Mouse (Mus musculus): ENCODE measurements around the gene Prkcz.

The Prkcz gene

DNA sequence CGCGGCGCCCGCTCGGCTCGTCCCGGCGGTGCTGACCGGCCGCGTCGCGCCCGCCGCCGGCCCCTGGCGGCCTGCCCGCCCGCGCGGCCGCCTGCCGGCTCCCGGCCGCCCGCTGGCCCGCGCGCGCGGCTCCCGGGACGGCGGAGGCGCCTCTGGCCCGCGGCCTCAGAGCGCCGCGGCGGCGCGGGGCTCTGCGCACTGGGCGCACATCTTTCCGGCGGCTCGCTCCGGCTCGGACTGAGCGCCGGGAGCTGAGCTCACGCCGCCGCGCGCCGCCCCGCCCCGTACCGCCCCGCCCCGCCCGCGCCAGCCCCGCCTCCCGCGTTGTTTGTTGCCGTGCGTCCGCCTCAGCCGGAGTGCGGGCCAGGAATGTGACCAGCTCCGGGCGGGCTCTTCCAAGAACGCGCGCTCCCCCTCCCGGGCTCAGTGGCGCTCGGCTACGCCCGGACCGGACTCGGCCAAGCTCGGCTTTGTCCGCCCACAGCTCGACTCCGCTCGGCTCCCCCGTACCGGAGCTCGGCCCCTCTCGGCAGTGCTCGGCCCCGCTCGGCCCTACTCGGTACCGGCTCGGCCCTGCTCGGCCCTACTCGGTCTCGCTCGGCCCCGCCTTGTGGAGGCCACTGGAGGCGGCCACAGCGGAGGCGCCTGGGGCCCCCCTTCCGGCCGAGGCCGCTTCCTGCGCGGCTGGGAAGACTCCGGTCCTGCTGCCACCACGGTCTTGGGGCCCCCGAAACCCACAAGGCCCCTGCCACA lies 138.1 kb downstream of the Prkcz start:
- intact Hi-C loops (cut with DNase I): loop anchor here (5.0 kb wide), 1 partner anchor 36 kb away; no protein-coding TSS in a partner anchor

DNA sequence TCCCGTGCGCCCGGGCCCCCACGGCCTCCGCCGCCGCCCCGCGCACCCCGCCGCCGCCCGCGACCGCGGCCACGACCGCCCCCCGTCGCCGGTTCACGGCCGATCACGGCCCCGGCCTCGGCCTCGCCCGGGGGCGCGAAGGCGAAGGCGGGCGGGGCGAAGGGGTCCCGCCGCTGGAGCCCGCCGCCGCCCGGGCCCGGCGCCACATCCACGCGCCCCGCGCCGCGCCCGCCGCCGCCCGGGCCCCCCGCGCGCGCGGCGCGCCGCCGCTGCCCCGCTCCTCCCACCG lies 138.7 kb downstream of the Prkcz start, which contains the start of gene Ski:
Ski (minus strand) TSS at position 41 of the 289 bp plus-strand sequence.
- intact Hi-C loops (cut with DNase I): loop anchor here (5.0 kb wide), 1 partner anchor 35 kb away; no protein-coding TSS in a partner anchor

GRCm38 (mm10) chr4:155221599-155222551 lies 139.3 kb downstream of the Prkcz start:
- intact Hi-C loops (cut with DNase I): loop anchor here (2.0 to 5.0 kb wide), 2 partner anchors 35 to 71 kb away; no protein-coding TSS in a partner anchor

DNA sequence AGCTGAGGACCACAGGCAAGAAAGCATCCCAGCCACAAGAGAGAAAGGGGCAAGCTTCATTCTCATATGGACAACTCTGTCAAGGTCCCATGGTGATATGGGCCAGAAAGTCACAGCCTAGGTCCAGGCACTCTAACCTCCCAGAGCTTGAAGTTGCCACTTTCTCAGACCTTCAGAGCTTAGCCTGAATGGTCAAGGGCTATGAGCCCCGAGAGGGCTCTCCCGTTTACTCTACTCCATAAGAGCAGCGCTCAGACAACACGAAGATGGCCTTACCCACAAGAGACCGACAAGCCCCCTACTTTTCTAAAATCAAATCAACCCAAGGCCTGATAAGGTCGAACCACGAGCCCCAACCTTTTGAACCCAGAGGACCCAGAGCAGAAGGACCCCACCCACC lies 140.1 kb downstream of the Prkcz start:
- intact Hi-C loops (cut with DNase I): loop anchor here (2.0 to 5.0 kb wide), 2 partner anchors 34 to 70 kb away; no protein-coding TSS in a partner anchor

GRCm38 (mm10) chr4:155220213-155221100 lies 140.7 kb downstream of the Prkcz start:
- intact Hi-C loops (cut with DNase I): loop anchor here (2.0 to 5.0 kb wide), 2 partner anchors 33 to 70 kb away; no protein-coding TSS in a partner anchor

DNA sequence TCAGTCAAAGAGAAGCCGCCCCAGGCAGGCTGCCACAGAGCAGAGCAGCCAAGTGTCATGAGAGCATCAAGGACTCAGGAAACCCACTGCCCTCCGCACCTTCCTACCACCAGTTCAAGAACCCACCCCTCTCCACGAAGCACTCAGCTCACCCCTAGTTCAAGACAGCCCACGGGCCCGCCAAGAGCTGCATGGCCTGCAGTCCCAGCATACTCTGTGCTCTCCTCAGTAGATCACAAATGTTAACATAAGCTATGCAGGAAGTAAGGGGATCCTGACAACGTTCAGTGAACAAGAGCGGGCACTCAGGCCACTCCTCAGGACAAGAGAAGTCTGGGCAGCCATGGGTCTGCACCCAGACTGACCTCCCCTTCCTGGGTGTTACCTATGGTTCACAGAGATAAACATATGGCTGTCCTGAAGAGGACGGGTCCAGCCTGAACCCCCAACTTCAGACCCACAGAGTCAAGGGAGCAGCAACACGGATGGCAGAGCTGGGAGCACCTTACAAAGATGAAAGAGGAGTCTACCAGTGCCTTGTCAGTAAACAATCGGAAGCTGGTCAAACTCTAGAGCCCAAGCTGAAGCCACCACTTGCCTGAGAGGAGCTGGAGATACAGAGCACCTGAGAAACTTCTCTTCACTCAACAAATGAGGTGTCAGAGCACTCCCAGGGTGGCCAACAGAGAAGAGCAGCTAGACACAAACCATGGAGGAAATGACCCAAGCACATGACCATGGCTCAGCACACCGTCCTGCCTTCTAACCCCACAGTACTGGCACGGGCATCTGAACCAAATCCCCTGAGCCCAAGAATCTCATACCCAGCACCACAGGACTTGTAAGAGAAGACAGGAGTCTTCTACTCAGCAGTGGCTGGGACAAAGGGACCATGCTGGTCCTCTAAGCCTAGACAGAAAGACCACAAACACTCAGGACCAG lies 141.6 kb downstream of the Prkcz start:
- intact Hi-C loops (cut with DNase I): loop anchor here (2.0 to 5.0 kb wide), 3 partner anchors 32 to 69 kb away; no protein-coding TSS in a partner anchor

GRCm38 (mm10) chr4:155218104-155218732 lies 142.9 kb downstream of the Prkcz start:
- intact Hi-C loops (cut with DNase I): loop anchor here (5.0 kb wide), 1 partner anchor 56 kb away; no protein-coding TSS in a partner anchor

DNA sequence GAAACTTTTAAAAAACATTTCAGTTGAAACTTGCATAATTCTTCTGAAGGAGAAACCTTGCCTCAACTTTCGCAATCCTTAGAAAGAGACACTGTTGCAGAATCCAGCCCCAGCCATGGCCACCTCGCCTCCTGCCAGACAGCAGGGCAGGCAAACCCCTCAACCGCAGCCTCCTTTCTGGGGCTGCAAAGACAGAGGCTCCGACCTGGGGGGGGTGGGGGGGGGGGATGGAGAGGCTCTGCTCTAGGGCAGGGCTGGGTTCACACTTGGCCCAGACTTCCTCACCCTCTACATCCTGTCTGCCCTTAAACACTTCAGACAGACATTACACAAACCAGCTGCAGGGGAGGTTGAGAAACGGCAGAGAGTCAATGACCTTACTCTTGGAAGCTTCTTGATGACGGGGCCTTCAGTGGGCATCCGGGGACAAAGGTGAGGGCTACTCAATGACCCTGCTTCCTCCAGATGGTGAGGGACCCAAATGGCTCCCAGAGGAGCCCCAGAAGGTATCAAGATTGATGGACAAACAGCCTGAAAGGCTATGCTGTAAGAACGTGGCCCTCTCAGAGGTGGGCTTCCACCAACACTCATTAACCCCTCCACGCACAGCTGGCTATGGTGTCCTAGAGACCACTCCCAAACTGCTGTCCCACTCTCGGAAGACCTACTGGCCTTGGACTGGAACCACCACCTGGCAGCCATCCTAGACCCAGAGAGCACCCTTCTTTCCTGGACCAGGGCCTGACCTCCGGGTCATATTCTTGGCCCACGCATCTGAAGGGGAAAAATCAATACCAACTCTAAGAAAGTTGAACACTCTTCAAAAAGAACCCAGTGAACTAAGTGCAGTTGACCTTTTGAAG lies 143.7 kb downstream of the Prkcz start:
- intact Hi-C loops (cut with DNase I): loop anchor here (5.0 kb wide), 1 partner anchor 55 kb away; no protein-coding TSS in a partner anchor

DNA sequence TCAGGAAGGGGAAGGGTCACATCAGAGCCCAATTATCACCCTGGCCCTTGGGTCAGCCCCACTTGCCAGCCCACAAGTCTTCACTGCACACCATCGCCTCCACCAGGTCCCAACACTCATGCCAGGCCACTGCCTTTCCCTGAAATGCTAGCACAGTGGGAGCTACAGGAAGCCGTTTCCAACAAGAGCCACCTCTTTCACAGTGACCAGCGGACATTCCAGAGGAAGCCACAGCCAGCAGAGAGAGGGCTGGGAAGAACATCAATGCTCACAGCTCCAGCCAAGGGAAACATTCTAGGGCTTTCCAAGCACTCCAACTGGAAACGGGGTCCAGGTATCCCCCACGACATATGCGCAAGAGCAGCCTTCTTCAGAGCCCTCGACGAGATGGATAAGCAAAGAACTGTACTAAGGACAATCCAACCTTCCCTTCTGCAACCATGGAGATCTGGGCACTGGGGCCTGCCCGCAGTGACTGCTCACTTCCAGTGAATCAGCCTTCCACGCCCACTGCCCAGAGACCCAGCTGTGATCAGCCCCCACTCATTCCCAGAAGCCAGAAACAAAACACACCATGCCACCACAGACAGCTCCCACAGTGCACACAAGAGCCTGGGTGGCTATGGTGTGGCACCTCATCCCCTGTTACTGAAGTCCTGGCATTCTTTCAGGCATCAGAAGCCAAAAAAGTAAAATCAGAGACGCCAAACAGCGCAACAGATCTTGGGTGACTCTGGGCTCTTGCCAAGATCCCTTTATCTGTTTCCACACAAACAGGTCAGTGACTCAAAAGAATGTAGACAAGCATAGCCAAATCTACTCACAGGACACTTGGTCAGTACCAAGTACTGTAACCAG lies 145.2 kb downstream of the Prkcz start:
- intact Hi-C loops (cut with DNase I): loop anchor here (5.0 kb wide), 1 partner anchor 54 kb away; no protein-coding TSS in a partner anchor

GRCm38 (mm10) chr4:155215203-155215602 lies 146.0 kb downstream of the Prkcz start:
- intact Hi-C loops (cut with DNase I): loop anchor here (5.0 kb wide), 1 partner anchor 53 kb away; no protein-coding TSS in a partner anchor

DNA sequence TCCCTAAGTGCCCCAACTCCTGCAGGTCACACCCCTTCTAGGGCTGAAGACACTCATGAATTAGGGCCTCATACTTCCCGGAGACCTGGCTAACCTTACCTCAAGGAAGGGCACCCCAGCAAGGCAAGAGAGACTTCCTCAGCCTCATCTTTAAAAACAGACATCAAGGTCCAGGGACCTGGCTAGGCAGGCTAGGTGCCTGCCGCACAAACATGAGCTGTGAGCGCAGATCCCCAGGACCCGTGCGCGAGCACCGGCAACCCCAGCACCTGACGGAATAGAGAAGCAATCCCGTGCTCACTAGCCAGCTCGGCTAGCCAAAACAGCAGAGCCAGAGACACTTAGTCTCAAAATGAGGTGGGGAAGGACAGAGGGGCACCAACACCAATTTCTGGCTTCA lies 146.4 kb downstream of the Prkcz start:
- intact Hi-C loops (cut with DNase I): loop anchor here (5.0 kb wide), 1 partner anchor 52 kb away; no protein-coding TSS in a partner anchor

DNA sequence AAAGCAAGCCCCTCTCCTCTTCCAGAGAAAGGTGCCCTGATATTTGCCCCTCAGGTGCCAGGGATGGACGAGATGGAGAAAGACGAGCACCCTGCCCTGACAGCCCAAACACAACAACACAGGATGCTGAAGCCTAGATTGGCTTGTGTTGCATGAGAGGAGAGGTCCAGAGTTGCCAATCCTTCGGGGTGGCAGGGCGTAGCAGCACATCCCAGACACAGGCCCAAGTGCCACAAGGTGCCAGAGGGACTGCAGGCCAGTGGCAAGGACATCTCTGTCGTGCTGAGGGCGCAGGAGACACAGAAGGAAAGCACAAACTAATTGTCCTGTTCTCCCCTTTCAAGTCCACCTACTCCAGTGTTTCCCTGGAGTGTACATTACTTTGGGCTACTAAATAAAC lies 147.0 kb downstream of the Prkcz start:
- intact Hi-C loops (cut with DNase I): no loop called here

- intact Hi-C loops (cut with DNase I): no loop called here
Measured at GRCm38 (mm10) chr4:155213752-155214054, 147.5 kb downstream of the Prkcz start.

- intact Hi-C loops (cut with DNase I): no loop called here
Measured at GRCm38 (mm10) chr4:155213052-155213751, 148.0 kb downstream of the Prkcz start.

Data from adrenal gland (tissue).